Mouse (Mus musculus) neural tube, embryonic 15.5 days (tissue): ENCODE results near the gene Shank2. TPM values are rescaled to one million over a fixed set of nuclear protein-coding genes. Genes with fewer than 3 reads are reported as not detected.

ENCODE experiments used
- ATAC-seq: fragments of 200-750 bp; cut with Nextera tagmentation; 2 replicates; pipeline ENCODE4 v1.8.0; 2017; ENCODE audit warnings: mild to moderate bottlenecking, moderate TSS enrichment, moderate library complexity; ENCODE audit not compliant: low FRiP score
- H3K27ac ChIP-seq: fragments of 300-500 bp; sonication (generic); replicated peaks from 2 replicates; pipeline ENCODE4 v1.5.1; 2015; ENCODE audit warnings: mild to moderate bottlenecking, inconsistent platforms
- H3K27me3 ChIP-seq: fragments of 300-500 bp; sonication (generic); replicated peaks from 2 replicates; pipeline ENCODE4 v1.6.1; 2015; ENCODE audit warnings: inconsistent platforms
- H3K36me3 ChIP-seq: fragments of 300-500 bp; sonication (generic); 2 replicates; pipeline ENCODE4 v1.6.1; 2015; ENCODE audit warnings: inconsistent platforms
- H3K4me1 ChIP-seq: fragments of 300-500 bp; sonication (generic); 2 replicates; pipeline ENCODE4 v1.6.1; 2015; ENCODE audit warnings: inconsistent platforms
- H3K4me2 ChIP-seq: fragments of 300-500 bp; sonication (generic); 2 replicates; pipeline ENCODE4 v1.6.1; 2015; ENCODE audit warnings: inconsistent platforms, mild to moderate bottlenecking, moderate library complexity
- H3K4me3 ChIP-seq: fragments of 300-500 bp; sonication (generic); replicated peaks from 2 replicates; pipeline ENCODE4 v1.5.1; 2015; ENCODE audit warnings: mild to moderate bottlenecking, inconsistent platforms
- H3K9ac ChIP-seq: fragments of 300-500 bp; sonication (generic); replicated peaks from 2 replicates; pipeline ENCODE4 v1.6.1; 2015; ENCODE audit warnings: mild to moderate bottlenecking, inconsistent platforms
- H3K9me3 ChIP-seq: fragments of 300-500 bp; sonication (generic); replicated peaks from 2 replicates; pipeline ENCODE4 v1.6.1; 2016; ENCODE audit warnings: inconsistent platforms
- WGBS: fragments of 180-500 bp; shearing (Covaris S2); methylation state at CpG from one replicate; pipeline ENCODE4 v1.1.7; 2015; ENCODE audit warnings: mixed read lengths; 5-methylcytosine and 5-hydroxymethylcytosine counted together
- polyA plus RNA-seq: library from polyadenylated mRNA; unstranded; fragments of >200 nt; fragmentation: Nextera tagmentation; extraction: Ambion mirVana; gene quantifications from 2 replicates; pipeline ENCODE4 v1.2.1, GENCODE M21; 2015

The Shank2 gene
- polyA plus RNA-seq, 1 experiment from 2014 or later: 9.8 TPM

DNA sequence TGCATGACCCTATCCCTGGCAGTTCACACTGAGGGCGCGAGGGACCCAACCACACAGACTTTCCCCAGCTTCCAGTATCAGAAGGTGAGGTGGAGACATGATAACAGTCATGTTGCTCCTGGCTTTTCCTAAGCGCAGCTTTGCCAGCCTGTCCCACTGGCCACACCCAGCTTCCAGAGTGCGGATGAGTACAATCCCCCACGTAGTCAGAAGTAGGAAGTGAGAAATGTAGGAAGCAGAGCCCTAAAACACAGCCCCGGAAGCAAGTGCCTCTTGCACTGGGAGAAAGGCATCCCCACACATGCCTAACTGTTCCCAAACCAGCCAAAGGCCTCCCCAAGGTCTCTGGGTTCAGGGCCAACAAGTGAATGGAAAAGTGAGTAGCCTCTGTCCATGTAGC is 314.5 kb downstream of the Shank2 start:
- H3K36me3 ChIP-seq: no peaks in the 10 kb centered on the region
- H3K4me1 ChIP-seq: peaks cover 15% of the 10 kb centered on the region
- H3K27me3 ChIP-seq: no peaks in the 10 kb centered on the region
- no peak overlapping the region for H3K4me3 ChIP-seq
- H3K27ac ChIP-seq: no peak overlapping the region; the same call in 1 of the 2 replicates
- no peak for ATAC-seq
- no peak overlapping the region for H3K9ac ChIP-seq
- H3K4me2 ChIP-seq: no peak overlapping the region
- 89% methylated on average over 6 of the region's 6 CpGs for WGBS
- no peaks in the 10 kb centered on the region for H3K9me3 ChIP-seq

DNA sequence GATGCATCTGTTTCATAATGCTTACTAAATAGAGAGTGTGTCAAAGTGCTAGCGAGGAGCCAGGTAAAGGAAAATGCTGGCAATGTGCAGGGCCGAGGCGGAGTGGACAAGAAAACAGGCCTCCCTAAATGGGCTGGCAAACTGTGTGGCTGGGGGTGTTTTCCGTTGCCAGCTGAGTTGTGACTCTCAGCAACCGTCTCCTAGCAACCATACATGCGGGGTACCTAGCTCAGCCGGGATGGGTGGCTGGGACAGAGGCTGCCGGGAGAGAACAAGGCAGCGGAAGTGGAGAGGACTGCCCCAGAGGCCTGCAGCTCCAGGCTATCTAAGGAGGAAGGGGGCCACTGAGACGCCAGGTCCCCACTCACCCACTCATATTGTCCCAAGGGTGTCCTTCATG is 315.1 kb downstream of the Shank2 start:
- no peaks in the 10 kb centered on the region for H3K36me3 ChIP-seq
- peak; percentile 55 for ATAC-seq
- peaks cover 15% of the 10 kb centered on the region for H3K4me1 ChIP-seq
- H3K27ac ChIP-seq: no peak overlapping the region; the same call in 1 of the 2 replicates
- WGBS: 14% methylated on average over 10 of the region's 10 CpGs
- H3K4me3 ChIP-seq: no peak overlapping the region
- no peak overlapping the region for H3K9ac ChIP-seq
- no peaks in the 10 kb centered on the region for H3K9me3 ChIP-seq
- no peaks in the 10 kb centered on the region for H3K27me3 ChIP-seq
- no peak overlapping the region for H3K4me2 ChIP-seq

DNA sequence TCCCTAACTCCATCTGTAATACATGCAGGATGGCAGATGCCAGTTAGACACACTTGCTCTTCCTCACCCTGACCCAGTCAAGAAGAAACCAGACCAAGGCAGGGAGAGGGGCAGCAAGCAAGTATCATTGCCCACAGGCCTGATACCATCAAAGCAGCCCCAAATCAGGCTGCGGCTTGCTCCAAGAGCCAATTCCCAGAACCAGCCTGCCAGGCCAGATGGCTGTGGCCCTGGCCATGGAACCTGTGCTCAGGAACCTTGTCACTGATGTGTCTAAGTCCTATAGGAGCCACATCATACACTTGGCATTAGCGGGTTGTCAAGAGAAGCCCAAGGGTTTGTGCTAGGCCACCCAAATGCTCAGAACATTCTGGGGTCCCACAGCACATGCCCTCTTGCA is 322.3 kb downstream of the Shank2 start:
- ATAC-seq: no peak
- 95% methylated on average over 2 of the region's 2 CpGs for WGBS
- Histone ChIP-seq H3K9me3 (no peaks in the 10 kb centered on the region), H3K27ac (no peak overlapping the region), H3K4me1 (no peaks in the 10 kb centered on the region), H3K4me2 (no peak overlapping the region), H3K36me3 (no peaks in the 10 kb centered on the region), H3K4me3 (no peak overlapping the region), H3K27me3 (no peaks in the 10 kb centered on the region), H3K9ac (no peak overlapping the region)

DNA sequence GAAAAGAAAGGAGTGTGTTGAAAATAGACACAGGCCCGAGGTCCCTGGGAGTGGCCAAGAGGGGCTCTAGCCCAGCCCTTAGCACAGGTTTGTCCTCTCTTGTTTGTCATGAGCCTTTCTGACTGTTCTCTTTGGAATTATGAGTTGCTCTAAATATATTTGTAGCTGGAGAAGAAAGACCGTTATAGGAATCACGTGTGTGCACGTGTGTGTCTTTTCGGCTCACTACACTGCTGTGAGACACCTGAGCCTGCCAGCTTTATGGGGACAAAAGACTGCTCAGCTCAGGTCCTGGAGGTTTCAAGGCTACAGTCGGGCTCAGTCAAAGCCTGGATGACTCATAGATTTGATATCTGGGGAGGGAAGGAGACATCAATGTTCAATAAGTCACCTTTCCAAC is 323.1 kb downstream of the Shank2 start:
- H3K27ac ChIP-seq: no peak overlapping the region
- WGBS: 83% methylated on average over 6 of the region's 6 CpGs
- no peak for ATAC-seq

DNA sequence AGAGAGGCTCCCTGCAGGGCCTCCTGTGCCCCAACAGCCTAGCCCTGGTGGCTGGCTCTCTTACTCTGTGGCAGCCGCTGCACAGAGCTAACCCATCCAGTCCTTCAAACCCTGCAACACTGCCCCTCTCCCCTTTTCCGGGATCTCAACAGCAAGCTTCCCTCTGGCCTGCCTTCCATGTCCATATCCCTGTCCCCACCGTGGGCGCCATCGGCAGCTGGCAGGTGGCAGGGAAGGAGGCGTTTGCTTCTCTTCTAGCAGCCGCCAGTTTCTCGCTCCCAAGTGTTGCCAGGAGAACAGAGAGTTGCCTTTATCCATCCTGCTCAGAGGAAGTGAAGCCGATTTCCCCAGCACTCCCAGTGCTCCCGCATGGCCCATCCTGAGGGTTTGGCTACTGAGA is 323.9 kb downstream of the Shank2 start:
- Histone ChIP-seq H3K4me2 (no peak overlapping the region), H3K27ac (no peak overlapping the region), H3K9me3 (no peaks in the 10 kb centered on the region), H3K9ac (no peak overlapping the region), H3K4me1 (no peaks in the 10 kb centered on the region), H3K36me3 (no peaks in the 10 kb centered on the region), H3K4me3 (no peak overlapping the region), H3K27me3 (no peaks in the 10 kb centered on the region)
- 86% methylated on average over 10 of the region's 10 CpGs for WGBS
- ATAC-seq: no peak

More for the DNA sequence above, 323.1 kb downstream of the Shank2 start:
- Histone ChIP-seq H3K36me3 (no peaks in the 10 kb centered on the region), H3K9me3 (no peaks in the 10 kb centered on the region), H3K27me3 (no peaks in the 10 kb centered on the region), H3K9ac (no peak overlapping the region), H3K4me1 (no peaks in the 10 kb centered on the region), H3K4me3 (no peak overlapping the region), H3K4me2 (no peak overlapping the region)

DNA sequence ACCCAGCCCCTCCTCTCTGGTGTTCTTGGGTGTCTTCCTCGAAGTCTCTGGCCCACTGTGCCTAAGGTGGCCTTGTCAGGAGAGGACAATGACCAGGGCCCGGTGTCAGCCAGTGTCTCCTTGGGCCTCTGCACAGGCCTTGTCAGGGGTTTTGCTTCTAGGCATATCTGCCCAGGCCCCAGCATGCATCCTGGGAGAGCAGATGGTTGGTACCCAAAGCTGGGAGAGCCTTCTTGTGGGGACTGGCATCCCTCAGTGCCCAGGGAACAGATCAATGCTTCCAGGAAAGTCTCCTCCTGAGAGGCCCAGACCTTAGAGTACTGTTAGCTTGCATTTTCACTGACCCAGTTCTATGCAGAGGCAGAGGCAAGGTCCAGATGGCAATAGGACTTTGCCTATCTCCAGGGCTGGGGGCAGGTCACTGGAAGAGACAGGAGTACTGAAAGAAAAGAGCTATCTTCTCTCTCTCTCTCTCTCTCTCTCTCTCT is 327.7 kb downstream of the Shank2 start:
- no peaks in the 10 kb centered on the region for H3K27me3 ChIP-seq
- WGBS: 69% methylated on average over 2 of the region's 2 CpGs
- ATAC-seq: no peak
- H3K9ac ChIP-seq: no peak overlapping the region
- H3K27ac ChIP-seq: no peak overlapping the region
- H3K4me2 ChIP-seq: no peak overlapping the region
- H3K9me3 ChIP-seq: no peaks in the 10 kb centered on the region
- H3K4me1 ChIP-seq: no peaks in the 10 kb centered on the region
- H3K4me3 ChIP-seq: no peak overlapping the region
- H3K36me3 ChIP-seq: no peaks in the 10 kb centered on the region

DNA sequence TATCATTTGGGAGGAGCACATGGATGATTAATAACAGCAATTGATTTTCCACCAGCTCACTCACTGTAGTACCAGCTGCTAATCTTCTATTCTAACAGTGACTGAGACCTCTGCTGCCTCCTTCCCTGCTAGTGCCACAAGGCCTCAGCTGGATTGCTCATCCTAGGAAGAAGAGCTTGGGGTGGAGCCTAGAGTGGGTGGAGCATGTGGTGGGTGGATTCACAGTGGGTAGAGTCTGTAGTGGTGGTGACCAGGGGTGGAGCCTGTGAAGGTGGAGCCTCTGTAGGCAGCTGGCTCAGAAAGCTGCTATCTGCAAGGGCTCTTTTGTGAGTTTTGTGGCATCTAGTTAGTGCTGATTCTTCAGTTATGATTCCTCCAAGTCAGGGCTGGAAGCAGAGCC is 334.9 kb downstream of the Shank2 start:
- Histone ChIP-seq H3K4me1 (no peaks in the 10 kb centered on the region), H3K9me3 (no peaks in the 10 kb centered on the region), H3K9ac (no peak overlapping the region), H3K4me2 (no peak overlapping the region), H3K27ac (no peak overlapping the region), H3K4me3 (no peak overlapping the region), H3K36me3 (no peaks in the 10 kb centered on the region), H3K27me3 (no peaks in the 10 kb centered on the region)
- peak; percentile 37; the same call in 1 of the 2 replicates for ATAC-seq

DNA sequence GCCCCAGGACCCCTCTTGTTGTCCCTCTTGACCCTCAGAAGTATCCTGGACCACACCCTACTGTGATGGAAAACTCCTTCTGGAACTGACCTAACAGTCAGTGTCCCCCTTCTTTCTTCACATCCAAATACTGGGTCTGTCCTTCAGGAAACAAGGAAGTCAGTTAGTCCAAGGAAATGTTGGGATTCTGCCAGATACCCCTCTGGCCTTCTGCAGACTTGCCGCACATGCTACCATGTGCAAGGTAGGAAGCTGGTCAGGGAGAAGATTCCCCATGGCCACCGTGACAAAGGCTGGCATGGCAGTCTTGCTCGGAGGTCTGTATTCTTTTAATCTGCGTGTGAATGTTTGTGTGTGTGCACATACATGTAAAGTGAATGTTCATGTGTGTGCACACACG is 337.0 kb downstream of the Shank2 start:
- H3K4me2 ChIP-seq: no peak overlapping the region
- no peak for ATAC-seq
- no peaks in the 10 kb centered on the region for H3K9me3 ChIP-seq
- 91% methylated on average over 5 of the region's 5 CpGs for WGBS
- no peaks in the 10 kb centered on the region for H3K4me1 ChIP-seq
- H3K4me3 ChIP-seq: no peak overlapping the region
- H3K27ac ChIP-seq: no peak overlapping the region
- no peak overlapping the region for H3K9ac ChIP-seq
- no peaks in the 10 kb centered on the region for H3K36me3 ChIP-seq
- no peaks in the 10 kb centered on the region for H3K27me3 ChIP-seq

DNA sequence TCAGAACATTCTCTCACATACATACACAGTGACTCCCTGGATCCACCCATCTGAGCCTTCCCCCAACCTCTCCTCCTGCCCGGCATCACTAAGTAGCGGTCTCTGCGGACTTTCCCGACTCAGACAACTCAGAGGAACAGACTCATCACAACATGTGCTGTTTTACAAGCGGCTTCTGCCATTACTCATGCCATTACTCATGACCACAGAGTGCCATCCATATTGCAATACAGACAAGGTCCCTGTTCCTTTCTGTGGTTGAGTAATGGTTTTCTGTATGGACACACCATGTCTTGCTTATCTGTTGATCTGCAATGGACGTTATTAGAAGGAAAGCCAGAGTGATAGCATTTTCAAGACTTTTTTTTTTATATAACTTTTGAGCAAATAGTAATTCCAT is 338.6 kb downstream of the Shank2 start:
- 80% methylated on average over 6 of the region's 6 CpGs for WGBS
- Histone ChIP-seq H3K4me3 (no peak overlapping the region), H3K9ac (no peak overlapping the region), H3K36me3 (no peaks in the 10 kb centered on the region), H3K9me3 (no peaks in the 10 kb centered on the region), H3K27me3 (no peaks in the 10 kb centered on the region), H3K4me2 (no peak overlapping the region), H3K4me1 (no peaks in the 10 kb centered on the region), H3K27ac (no peak overlapping the region)
- ATAC-seq: no peak

DNA sequence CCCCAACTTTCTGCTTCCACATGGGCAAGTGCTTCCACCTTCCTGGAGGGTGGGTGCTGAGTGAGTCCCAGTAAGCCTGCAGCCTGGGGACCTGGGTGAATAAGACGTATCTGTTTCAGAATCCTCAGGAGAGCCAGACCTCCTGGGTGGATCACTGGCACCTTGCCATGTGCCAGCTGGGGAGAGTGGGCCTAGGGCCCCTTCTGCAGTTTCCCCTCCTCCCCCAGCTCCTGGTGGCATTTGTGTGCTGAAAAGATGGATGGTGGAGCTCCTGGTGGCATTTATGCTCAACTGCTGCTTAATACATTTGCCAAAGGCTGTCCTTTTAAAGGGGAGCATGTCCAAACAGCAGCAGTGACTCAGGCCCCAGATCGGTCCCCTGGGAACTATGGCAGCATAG is 364.4 kb downstream of the Shank2 start:
- 42% methylated on average over 2 of the region's 2 CpGs for WGBS
- no peak overlapping the region for H3K4me3 ChIP-seq
- no peak overlapping the region for H3K9ac ChIP-seq
- no peaks in the 10 kb centered on the region for H3K36me3 ChIP-seq
- no peak overlapping the region for H3K4me2 ChIP-seq
- no peaks in the 10 kb centered on the region for H3K9me3 ChIP-seq
- no peak for ATAC-seq
- H3K27ac ChIP-seq: no peak overlapping the region
- no peaks in the 10 kb centered on the region for H3K27me3 ChIP-seq
- H3K4me1 ChIP-seq: peaks cover 21% of the 10 kb centered on the region

DNA sequence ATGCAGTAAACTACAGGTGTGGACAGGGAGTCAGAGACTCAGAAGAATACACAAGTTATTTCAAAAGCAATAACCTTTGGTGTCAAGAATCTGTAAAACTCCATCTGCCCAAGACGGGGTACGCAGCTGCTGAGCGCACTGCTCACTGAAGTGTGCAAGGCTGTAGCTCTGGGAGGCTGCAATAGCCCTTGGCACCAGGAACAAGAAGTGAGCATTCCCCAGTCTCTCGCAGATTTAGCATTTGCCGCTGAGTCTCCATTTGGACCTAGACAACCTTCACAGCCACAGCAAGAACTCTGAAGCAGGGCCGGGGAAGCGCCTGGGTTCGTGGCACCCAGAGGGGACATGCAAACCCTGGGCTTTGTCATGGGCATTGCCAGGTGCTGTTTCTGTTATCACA is 371.3 kb downstream of the Shank2 start:
- no peak overlapping the region for H3K9ac ChIP-seq
- no peaks in the 10 kb centered on the region for H3K9me3 ChIP-seq
- ATAC-seq: no peak
- H3K36me3 ChIP-seq: no peaks in the 10 kb centered on the region
- no peaks in the 10 kb centered on the region for H3K27me3 ChIP-seq
- no peak overlapping the region for H3K4me2 ChIP-seq
- H3K4me3 ChIP-seq: no peak overlapping the region
- peaks cover 21% of the 10 kb centered on the region for H3K4me1 ChIP-seq
- 80% methylated on average over 8 of the region's 8 CpGs for WGBS
- H3K27ac ChIP-seq: no peak overlapping the region

DNA sequence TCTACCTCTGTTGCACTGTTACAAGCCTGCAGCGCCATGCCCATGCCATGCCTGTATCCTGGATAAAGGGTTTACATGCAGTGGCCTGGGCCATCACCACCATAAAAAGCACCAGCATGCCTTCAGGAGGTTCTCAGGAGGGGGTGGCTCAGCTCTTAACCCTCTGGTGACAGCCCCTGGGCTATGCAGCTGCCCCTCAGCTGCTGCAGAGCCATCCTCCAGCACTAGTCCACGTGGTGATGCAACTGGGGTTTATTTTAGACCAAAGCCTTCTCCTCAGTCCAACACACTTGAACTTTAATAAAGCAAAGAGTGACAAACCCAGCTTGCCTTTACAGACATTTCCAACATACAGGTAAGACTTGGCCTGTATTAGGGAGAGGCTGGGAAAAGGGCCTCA is 373.8 kb downstream of the Shank2 start:
- Histone ChIP-seq H3K9me3 (no peaks in the 10 kb centered on the region), H3K4me1 (peaks cover 35% of the 10 kb centered on the region), H3K36me3 (no peaks in the 10 kb centered on the region), H3K9ac (no peak overlapping the region), H3K4me2 (no peak overlapping the region), H3K27ac (no peak overlapping the region), H3K4me3 (no peak overlapping the region), H3K27me3 (no peaks in the 10 kb centered on the region)
- no peak for ATAC-seq
- WGBS: 74% methylated on average over 2 of the region's 2 CpGs

DNA sequence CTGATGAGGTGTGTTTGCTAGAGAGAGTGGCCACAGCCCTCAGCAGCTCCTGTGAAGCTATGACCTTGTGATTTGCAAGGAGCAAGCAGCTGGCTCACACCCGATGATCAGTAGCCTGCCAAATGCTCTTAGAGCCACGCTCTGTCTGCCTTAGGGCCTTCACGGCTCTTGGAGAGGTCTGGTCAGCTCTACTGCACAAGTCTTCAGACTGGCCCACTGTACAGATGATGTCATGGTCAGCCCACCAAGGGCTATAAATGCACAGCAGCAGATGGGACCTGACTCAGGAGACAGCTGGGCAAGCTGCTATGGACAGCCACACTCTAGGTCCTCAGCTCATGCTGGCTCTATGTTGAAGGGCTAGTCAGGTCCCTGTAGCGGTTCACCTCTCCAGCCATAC is 376.5 kb downstream of the Shank2 start:
- no peaks in the 10 kb centered on the region for H3K9me3 ChIP-seq
- H3K4me2 ChIP-seq: no peak overlapping the region
- no peak for ATAC-seq
- no peak overlapping the region for H3K9ac ChIP-seq
- peaks cover 32% of the 10 kb centered on the region for H3K4me1 ChIP-seq
- no peak overlapping the region for H3K4me3 ChIP-seq
- H3K27ac ChIP-seq: peak overlapping the region; percentile 4
- no peaks in the 10 kb centered on the region for H3K36me3 ChIP-seq
- 67% methylated on average over 4 of the region's 4 CpGs for WGBS
- no peaks in the 10 kb centered on the region for H3K27me3 ChIP-seq
